Mouse (Mus musculus) megakaryocyte progenitor cell, adult 5-6 weeks (primary cell): ENCODE results near the gene Tnfsf4. TPM values are rescaled to one million over a fixed set of nuclear protein-coding genes. Genes with fewer than 3 reads are reported as not detected.

Experiments
- ATAC-seq: replicated peaks from 2 replicates; pipeline ENCODE4 v1.8.0; 2016; ENCODE audit warnings: mild to moderate bottlenecking, moderate TSS enrichment, inconsistent platforms; ENCODE audit not compliant: poor library complexity
- total RNA-seq, 2 experiments: library from RNA; stranded (forward) in 1 of 2; stranded (reverse) in 1 of 2; fragments of 157-497, 149-512 nt in 1 of 2; fragments of 200-1000 nt in 1 of 2; gene quantifications; 2 replicates each; pipeline versions ENCODE4 v1.2.3 to v1.2.4; 2015 to 2017

Tnfsf4 gene
- total RNA-seq, 2 experiments from 2014 or later = 0.59 TPM; not detected in 1

GRCm38 (mm10) chr1:161451683-161452245, 56.6 kb downstream of the Tnfsf4 start:
- ATAC-seq = no peak

- ATAC-seq = no peak
Observed at GRCm38 (mm10) chr1:161452250-161452649, 57.0 kb downstream of the Tnfsf4 start.

- no peak for ATAC-seq
Observed at GRCm38 (mm10) chr1:161463388-161464085, 68.3 kb downstream of the Tnfsf4 start.

Other genes with a start within 250 kb of the Tnfsf4 start
- gene Tex50, start 236.1 kb upstream of the Tnfsf4 start, total RNA-seq (2015) = not detected in 2 replicates
- gene Tex50, start 236.1 kb upstream of the Tnfsf4 start, total RNA-seq (2017) = not detected in 2 replicates
- gene Prdx6, start 144.2 kb upstream of the Tnfsf4 start, total RNA-seq (2015) = 292 and 298 TPM in 2 replicates
- gene Prdx6, start 144.2 kb upstream of the Tnfsf4 start, total RNA-seq (2017) = 334 and 393 TPM in 2 replicates
- gene Tnfsf18, start 99.2 kb downstream of the Tnfsf4 start, total RNA-seq (2015) = not detected in 2 replicates
- gene Tnfsf18, start 99.2 kb downstream of the Tnfsf4 start, total RNA-seq (2017) = not detected in 2 replicates